In the genomic region with DNA sequence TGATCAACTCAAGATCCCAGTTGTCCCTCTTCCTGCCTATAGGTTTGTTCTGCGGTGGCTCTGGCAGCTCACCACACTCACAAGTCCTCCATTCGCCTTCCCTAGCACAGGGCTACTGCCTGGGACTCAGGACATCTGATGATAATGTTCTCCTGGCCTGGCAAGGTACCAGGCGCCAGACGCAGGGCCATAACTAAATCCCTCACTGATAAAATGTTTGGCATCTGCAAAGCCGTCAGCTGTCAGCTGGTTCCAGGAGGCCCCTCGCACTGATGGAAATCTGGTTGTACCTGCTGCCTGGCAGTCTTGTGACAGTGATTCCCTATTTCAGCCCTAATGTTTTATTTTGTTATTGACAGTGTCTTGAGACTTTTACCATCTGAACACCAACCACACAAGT, we compare ENCODE assay signal across 19 mouse cellular contexts.
DNase-seq lines count a peak whose midpoint lies in the region; ATAC-seq and TF ChIP-seq lines count a peak whose summit lies in the region.
"Had no signal": no experiment of that assay in that cellular context is flagged by ENCODE, and none has a peak within 500 bp of the region (broad histone marks: within the 10 kb centered on the region; RNA-seq: fewer than 3 reads in every experiment).

No protein-coding gene starts in this region.

- no peak overlapping the region for H3K9ac ChIP-seq in heart, adult 2 months (ENCODE audit: low read depth, low read length)
- H3K9ac ChIP-seq in heart, embryonic 11.5 days (ENCODE audit: low read depth, low read length) = no peak overlapping the region
- no peak overlapping the region for H3K9ac ChIP-seq in heart, embryonic 15.5 days
- H3K9ac ChIP-seq: forebrain, embryonic 13.5 days; hindbrain, embryonic 15.5 days; neural tube, embryonic 12.5 days had no signal

- H3K27ac ChIP-seq in heart, adult 2 months = peak overlapping the region; percentile 88
- no peak overlapping the region for H3K27ac ChIP-seq in heart, embryonic 11.5 days (ENCODE audit: low read depth, low read length)
- H3K27ac ChIP-seq in brown adipose tissue, adult 24 weeks (replicated peaks; ENCODE audit: low read depth, low read length) = peak overlapping the region; percentile 28; the same call in 1 of the 2 replicates
- peak overlapping the region; percentile 30 for H3K27ac ChIP-seq in heart, embryonic 15.5 days
- H3K27ac ChIP-seq: forebrain, embryonic 13.5 days; hindbrain, embryonic 15.5 days; midbrain, embryonic 10.5 days; neural tube, embryonic 12.5 days had no signal

- WGBS in heart, adult 2 months = 56% methylated on average over 6 of the region's 6 CpGs
- WGBS in heart, embryonic 11.5 days (ENCODE audit: insufficient replicate concordance) = 45% methylated on average over 6 of the region's 6 CpGs
- 37% methylated on average over 6 of the region's 6 CpGs for WGBS in heart, embryonic 15.5 days

- no peak for TF ChIP-seq EP300 in heart, adult 2 months (IDR thresholded peaks at IDR 0.05; ENCODE audit: insufficient read depth, low read depth, low read length)

- no peak for TF ChIP-seq CTCF in heart, adult 2 months (IDR thresholded peaks at IDR 0.05)

- 0 out of 2 replicates have a peak, but pooled peaks have one; percentile 42 for TF ChIP-seq POLR2A in heart, adult 2 months (IDR thresholded peaks at IDR 0.05; ENCODE audit: insufficient read depth, low read depth, low read length)

- no peak for ATAC-seq in heart, embryonic 11.5 days (replicated peaks; ENCODE audit: insufficient number of reproducible peaks, low FRiP score, low TSS enrichment)
- ATAC-seq in heart, embryonic 15.5 days (replicated peaks; ENCODE audit: insufficient number of reproducible peaks, insufficient read depth, low FRiP score, low read depth) = no peak
- ATAC-seq: activated CD4-positive, CD25-positive, alpha-beta regulatory T cell, adult 4 months; forebrain, embryonic 13.5 days; intestine, postnatal 0 days; Patski had no signal

- no peaks in the 10 kb centered on the region for H3K27me3 ChIP-seq in heart, adult 2 months (ENCODE audit: control insufficient read depth, insufficient read depth, low read length)
- H3K27me3 ChIP-seq in heart, embryonic 11.5 days (ENCODE audit: control insufficient read depth, insufficient read depth, low read length) = no peaks in the 10 kb centered on the region
- no peaks in the 10 kb centered on the region for H3K27me3 ChIP-seq in heart, embryonic 15.5 days
- H3K27me3 ChIP-seq: forebrain, embryonic 13.5 days; hindbrain, embryonic 15.5 days; neural tube, embryonic 12.5 days; Patski had no signal

- no peaks in the 10 kb centered on the region for H3K9me3 ChIP-seq in heart, embryonic 11.5 days (replicated peaks; ENCODE audit: control insufficient read depth, low read length)
- H3K9me3 ChIP-seq in heart, embryonic 15.5 days (replicated peaks) = no peaks in the 10 kb centered on the region
- H3K9me3 ChIP-seq: forebrain, embryonic 13.5 days; hindbrain, embryonic 15.5 days; midbrain, embryonic 10.5 days; neural tube, embryonic 12.5 days had no signal

- peaks cover 2% of the 10 kb centered on the region; the same call in 1 of the 2 replicates for H3K79me2 ChIP-seq in heart, adult 2 months (replicated peaks; ENCODE audit: control insufficient read depth, insufficient read depth, low read length)

- no peak overlapping the region for H3K4me2 ChIP-seq in heart, embryonic 11.5 days
- H3K4me2 ChIP-seq in heart, embryonic 15.5 days = no peak overlapping the region
- H3K4me2 ChIP-seq: forebrain, embryonic 13.5 days; hindbrain, embryonic 15.5 days; neural tube, embryonic 12.5 days had no signal

- peaks cover 21% of the 10 kb centered on the region for H3K36me3 ChIP-seq in heart, adult 2 months (ENCODE audit: control insufficient read depth, insufficient read depth, low read length)
- no peaks in the 10 kb centered on the region for H3K36me3 ChIP-seq in heart, embryonic 11.5 days (ENCODE audit: control insufficient read depth, insufficient read depth, low read length)
- H3K36me3 ChIP-seq in heart, embryonic 15.5 days = no peaks in the 10 kb centered on the region
- H3K36me3 ChIP-seq: hindbrain, embryonic 15.5 days; midbrain, embryonic 10.5 days; neural tube, embryonic 12.5 days had no signal

- peak; percentile 56 to 70 for DNase-seq in heart, adult 2 months
- DNase-seq in MN1 (ENCODE audit: low spot score) (peak; percentile 41), liver (no peak)
- no peak for DNase-seq in adrenal gland, adult 2 months
- no peak for DNase-seq in spleen, postnatal 10 days (ENCODE audit: low spot score in 2 of 2)
- DNase-seq: lung, adult 2 months; lung, postnatal 4 days; right cerebral cortex, postnatal 14 days; thymus, postnatal 4 days had no signal

- no peak overlapping the region for H3K4me3 ChIP-seq in heart, adult 2 months
- no peak overlapping the region for H3K4me3 ChIP-seq in heart, embryonic 11.5 days (ENCODE audit: low read depth, low read length)
- H3K4me3 ChIP-seq in brown adipose tissue, adult 24 weeks (ENCODE audit: insufficient read depth, low read depth, low read length) = no peak overlapping the region
- H3K4me3 ChIP-seq in heart, embryonic 15.5 days = no peak overlapping the region
- H3K4me3 ChIP-seq: forebrain, embryonic 13.5 days; hindbrain, embryonic 15.5 days; midbrain, embryonic 10.5 days; neural tube, embryonic 12.5 days had no signal

- intact Hi-C loops in heart, adult 2 months (cut with DNase I) = no loop called here

- H3K4me1 ChIP-seq in heart, adult 2 months (ENCODE audit: control insufficient read depth, insufficient read depth, low read length) = peaks cover 20% of the 10 kb centered on the region
- peaks cover 9% of the 10 kb centered on the region; the same call in 1 of the 2 replicates for H3K4me1 ChIP-seq in heart, embryonic 11.5 days (ENCODE audit: control insufficient read depth, insufficient read depth, low read length)
- H3K4me1 ChIP-seq in brown adipose tissue, adult 24 weeks (ENCODE audit: control insufficient read depth, insufficient read depth, insufficient read length, low read length) = peaks cover 46% of the 10 kb centered on the region
- H3K4me1 ChIP-seq in heart, embryonic 15.5 days (replicated peaks) = peaks cover 44% of the 10 kb centered on the region
- H3K4me1 ChIP-seq: midbrain, embryonic 10.5 days had no signal

Comparison
In these comparisons a context has a peak if more than half of its experiments do, and no peak if none do; other contexts are left out.
1. DNase-seq: peak in heart, adult 2 months (2 of 2) and MN1 (single experiment); none in adrenal gland, adult 2 months (single experiment), liver (single experiment) and spleen, postnatal 10 days (0 of 2).